Comparison of ENCODE assay signal across 18 mouse cellular contexts in genomic region chr13:64307508-64307907, GRCm38 (mm10). TPM values are rescaled to one million over a fixed set of nuclear protein-coding genes. Genes with fewer than 3 reads are reported as not detected.
DNase-seq lines count a peak whose midpoint lies in the region; ATAC-seq lines count a peak whose summit lies in the region.
"Had no signal": no experiment of that assay in that cellular context is flagged by ENCODE, and none has a peak within 500 bp of the region (broad histone marks: within the 10 kb centered on the region; RNA-seq: fewer than 3 reads in every experiment).

No protein-coding gene starts in this region.

- ATAC-seq in megakaryocyte progenitor cell, adult 5-6 weeks (replicated peaks; ENCODE audit: poor library complexity) = peak; percentile 12; the same call in 1 of the 2 replicates
- no peak for ATAC-seq in hindbrain, embryonic 13.5 days (ENCODE audit: low FRiP score)
- ATAC-seq: forebrain, embryonic 15.5 days; liver, postnatal 0 days had no signal

- H3K9me3 ChIP-seq in hindbrain, embryonic 13.5 days = no peaks in the 10 kb centered on the region
- H3K9me3 ChIP-seq: forebrain, embryonic 15.5 days; hindbrain, embryonic 10.5 days; midbrain, embryonic 12.5 days; neural tube, embryonic 15.5 days had no signal

- no peak overlapping the region for H3K4me2 ChIP-seq in hindbrain, embryonic 13.5 days
- H3K4me2 ChIP-seq: forebrain, embryonic 15.5 days; midbrain, embryonic 12.5 days; neural tube, embryonic 15.5 days had no signal

- WGBS in hindbrain, embryonic 13.5 days = 88% methylated on average over 5 of the region's 5 CpGs

- no peaks in the 10 kb centered on the region; the same call in 1 of the 2 replicates for H3K4me1 ChIP-seq in hindbrain, embryonic 13.5 days (replicated peaks)

- DNase-seq in gastrocnemius, adult 18-20 months (ENCODE audit: low spot score) = peak; percentile 23
- no peak for DNase-seq in gastrocnemius, postnatal 14 days
- peak; percentile 36 to 43 for DNase-seq in right cerebral cortex, postnatal 10 days (ENCODE audit: low spot score in 2 of 2)
- no peak for DNase-seq in right cerebral cortex, postnatal 4 days
- peak; percentile 57 to 60 for DNase-seq in cerebellum, postnatal 14 days
- DNase-seq in thymus, postnatal 4 days = no peak
- DNase-seq: adrenal gland, postnatal 25 days; kidney, adult 9 months; liver; liver, postnatal 0 days; thymus, adult 2 months had no signal

- intact Hi-C loops in gastrocnemius, postnatal 14 days (cut with DNase I; ENCODE audit: low total_unique reads) = loop anchor here (2.0 to 10.0 kb wide), 2 partner anchors 59 to 123 kb away; no protein-coding TSS in a partner anchor

- H3K27me3 ChIP-seq in hindbrain, embryonic 13.5 days = no peaks in the 10 kb centered on the region
- H3K27me3 ChIP-seq: forebrain, embryonic 15.5 days; midbrain, embryonic 12.5 days; neural tube, embryonic 15.5 days had no signal

- H3K36me3 ChIP-seq in hindbrain, embryonic 13.5 days = 0 out of 2 replicates have a peak, but pooled peaks cover 7% of the 10 kb centered on the region
- H3K36me3 ChIP-seq: forebrain, embryonic 15.5 days; midbrain, embryonic 12.5 days; neural tube, embryonic 15.5 days had no signal

- no peak overlapping the region for H3K4me3 ChIP-seq in hindbrain, embryonic 13.5 days
- H3K4me3 ChIP-seq: erythroblast, embryonic 14.5 days; forebrain, embryonic 15.5 days; hindbrain, embryonic 10.5 days; midbrain, embryonic 12.5 days; neural tube, embryonic 15.5 days had no signal

- no peak overlapping the region for H3K9ac ChIP-seq in hindbrain, embryonic 13.5 days
- H3K9ac ChIP-seq: forebrain, embryonic 15.5 days; liver, postnatal 0 days; midbrain, embryonic 12.5 days; neural tube, embryonic 15.5 days had no signal

- H3K27ac ChIP-seq in hindbrain, embryonic 13.5 days = no peak overlapping the region
- H3K27ac ChIP-seq: forebrain, embryonic 15.5 days; hindbrain, embryonic 10.5 days; midbrain, embryonic 12.5 days; neural tube, embryonic 15.5 days had no signal

RNA-seq across cellular contexts. Expression of gene Aaed1, which starts 5.0 kb away (rescaled TPM):
- total RNA-seq in gastrocnemius, adult 18-20 months (2021) = 10 to 100 TPM; 47.3 to 51.5 TPM
- 10 to 100 TPM; 27.8 to 31.9 TPM for total RNA-seq in gastrocnemius, postnatal 14 days (2021)
- total RNA-seq in megakaryocyte progenitor cell, adult 5-6 weeks (2015) = 19.6 and 20.3 TPM in 2 replicates
- total RNA-seq in megakaryocyte progenitor cell, adult 5-6 weeks (2017) = 33.1 and 42.4 TPM in 2 replicates
- polyA plus RNA-seq in hindbrain, embryonic 13.5 days (2015; fragmentation: Nextera tagmentation; extraction: Ambion mirVana) = 15.8 and 16.7 TPM in 2 replicates

RNA-seq across cellular contexts. Expression of gene Cdc14b, which starts 32.4 kb away (rescaled TPM):
- total RNA-seq in gastrocnemius, adult 18-20 months (2021) = 1 to 10 TPM; 5.9 to 7.5 TPM
- total RNA-seq in gastrocnemius, postnatal 14 days (2021) = 1 to 10 TPM; 4.0 to 4.4 TPM
- total RNA-seq in megakaryocyte progenitor cell, adult 5-6 weeks (2015) = 1.6 and 1.9 TPM in 2 replicates
- total RNA-seq in megakaryocyte progenitor cell, adult 5-6 weeks (2017) = 0.74 and 2.4 TPM in 2 replicates
- polyA plus RNA-seq in hindbrain, embryonic 13.5 days (2015; fragmentation: Nextera tagmentation; extraction: Ambion mirVana) = 4.2 and 4.3 TPM in 2 replicates
- polyA plus RNA-seq: erythroblast, embryonic 14.5 days had no signal

Comparison
In these comparisons a context has a peak if more than half of its experiments do, and no peak if none do; other contexts are left out.
1. DNase-seq: peak in gastrocnemius, adult 18-20 months (single experiment), right cerebral cortex, postnatal 10 days (2 of 2) and cerebellum, postnatal 14 days (2 of 2); none in gastrocnemius, postnatal 14 days (single experiment), right cerebral cortex, postnatal 4 days (single experiment) and thymus, postnatal 4 days (single experiment).